Mouse (Mus musculus) hindbrain, embryonic 11.5 days (tissue): ENCODE measurements at regions not wholly inside any gene's neighbourhood (a gene's known extent, or its start where the extent isn't known, plus 50 kb on each side); places are given as distances from the start of the nearest gene placed in this dataset.
"Not testable (repeated sequence)": the region's sequence is repeated elsewhere in the genome, so short reads cannot be mapped to it uniquely, and the experiment has no call there.

Experiments
- ATAC-seq: fragments of 200-750 bp; cut with Nextera tagmentation; 2 replicates; pipeline ENCODE4 v1.8.0; 2017; ENCODE audit warnings: mild to moderate bottlenecking, moderate TSS enrichment, moderate library complexity; ENCODE audit not compliant: low FRiP score
- DNase-seq: peaks from one replicate; pipeline ENCODE4 v3.0.0-alpha.2; 2015; ENCODE audit warnings: low spot score
- H3K27ac ChIP-seq: fragments of 300-500 bp; sonication (generic); 2 replicates; pipeline ENCODE4 v1.5.1; 2014; ENCODE audit warnings: mild to moderate bottlenecking, low read depth, low read length
- H3K27me3 ChIP-seq: fragments of 300-500 bp; sonication (generic); 2 replicates; pipeline ENCODE4 v1.6.1; 2014; ENCODE audit warnings: mild to moderate bottlenecking, low read length, moderate library complexity, mixed read lengths; ENCODE audit not compliant: control insufficient read depth, insufficient read depth
- H3K36me3 ChIP-seq: fragments of 300-500 bp; sonication (generic); 2 replicates; pipeline ENCODE4 v1.6.1; 2014; ENCODE audit warnings: mild to moderate bottlenecking, low read length, moderate library complexity, mixed read lengths; ENCODE audit not compliant: control insufficient read depth, insufficient read depth
- H3K4me1 ChIP-seq: fragments of 300-500 bp; sonication (generic); replicated peaks from 2 replicates; pipeline ENCODE4 v1.6.1; 2014; ENCODE audit warnings: low read length, mixed read lengths; ENCODE audit not compliant: control insufficient read depth, insufficient read depth
- H3K4me2 ChIP-seq: fragments of 300-500 bp; sonication (generic); replicated peaks from 2 replicates; pipeline ENCODE4 v1.6.1; 2014; ENCODE audit warnings: mild to moderate bottlenecking, low read depth, low read length
- H3K4me3 ChIP-seq: fragments of 300-500 bp; sonication (generic); 2 replicates; pipeline ENCODE4 v1.5.1; 2014; ENCODE audit warnings: low read depth, low read length
- H3K9ac ChIP-seq: fragments of 300-500 bp; sonication (generic); 2 replicates; pipeline ENCODE4 v1.6.1; 2014; ENCODE audit warnings: low read depth, low read length
- H3K9me3 ChIP-seq: fragments of 300-500 bp; sonication (generic); 2 replicates; pipeline ENCODE4 v1.6.1; 2016; ENCODE audit warnings: low read length; ENCODE audit not compliant: control insufficient read depth
- WGBS: fragments of 180-500 bp; shearing (Covaris S2); extraction: QIAGEN DNeasy Blood & Tissue Kit; methylation state at CpG from one replicate; pipeline ENCODE4 v1.1.7; 2014; 5-methylcytosine and 5-hydroxymethylcytosine counted together

DNA sequence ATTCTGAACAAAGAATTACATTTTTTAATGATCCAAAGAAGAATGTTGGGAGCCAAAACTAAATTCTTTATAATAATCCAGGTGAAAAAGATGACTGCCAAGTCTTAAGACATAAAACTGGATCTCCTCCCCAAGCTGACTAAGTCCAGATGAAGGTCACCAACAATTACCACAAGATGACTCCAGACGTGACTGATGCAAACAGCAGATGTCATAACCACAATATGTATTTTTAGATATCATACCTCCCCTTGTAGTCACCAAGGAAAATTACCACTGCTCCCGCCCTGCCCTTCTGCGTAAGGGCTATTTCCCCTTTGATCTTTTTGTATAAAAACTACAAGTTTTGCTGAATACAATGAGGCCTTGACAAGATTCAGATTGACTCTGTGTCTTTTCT, 1110.4 kb downstream of the Basp1 start:
- 85% methylated on average over 3 of the region's 3 CpGs for WGBS
- H3K9me3 ChIP-seq, DNase-seq, H3K27ac ChIP-seq, H3K27me3 ChIP-seq, H3K9ac ChIP-seq, H3K4me3 ChIP-seq, H3K4me1 ChIP-seq, H3K36me3 ChIP-seq, ATAC-seq, H3K4me2 ChIP-seq: not testable (repeated sequence)

DNA sequence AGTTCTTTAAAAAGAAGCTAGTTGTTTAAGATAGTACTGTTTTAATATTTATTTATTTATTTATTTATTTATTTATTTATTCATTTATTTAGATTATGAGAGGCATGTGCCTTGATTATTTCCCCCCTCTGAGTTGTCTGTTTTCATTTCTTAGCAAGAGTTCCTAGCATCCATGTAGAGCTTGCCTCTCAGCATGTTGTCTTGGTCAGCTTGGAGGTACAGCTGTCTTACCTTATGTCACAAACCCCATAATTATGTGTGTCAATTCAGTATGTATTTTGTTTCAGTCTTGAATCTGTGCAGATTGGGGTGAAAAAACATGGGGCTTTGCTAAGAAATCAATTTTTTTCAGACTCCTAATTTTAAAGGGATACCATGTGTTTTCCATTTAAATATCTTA, 1116.3 kb downstream of the Basp1 start:
- Histone ChIP-seq H3K4me3 (no peak overlapping the region), H3K27me3 (no peaks in the 10 kb centered on the region), H3K4me1 (no peaks in the 10 kb centered on the region), H3K9ac (no peak overlapping the region), H3K27ac (no peak overlapping the region), H3K4me2 (no peak overlapping the region), H3K36me3 (no peaks in the 10 kb centered on the region), H3K9me3 (no peaks in the 10 kb centered on the region)
- ATAC-seq (no peak), DNase-seq (no peak)

- ATAC-seq = no peak
- H3K27me3 ChIP-seq = no peaks in the 10 kb centered on the region
- WGBS = 91% methylated on average over 7 of the region's 7 CpGs
These were observed 1116.8 kb downstream of the Basp1 start for GRCm38 (mm10) chr15:24296798-24297197.

GRCm38 (mm10) chr15:24275100-24275499, 1138.5 kb downstream of the Basp1 start:
- H3K36me3 ChIP-seq = no peaks in the 10 kb centered on the region
- WGBS = 78% methylated on average over 5 of the region's 5 CpGs
- no peak overlapping the region for H3K4me3 ChIP-seq
- no peaks in the 10 kb centered on the region for H3K4me1 ChIP-seq
- no peak overlapping the region for H3K9ac ChIP-seq
- ATAC-seq = no peak
- DNase-seq = no peak
- H3K27me3 ChIP-seq = no peaks in the 10 kb centered on the region
- H3K4me2 ChIP-seq = no peak overlapping the region
- no peaks in the 10 kb centered on the region for H3K9me3 ChIP-seq
- H3K27ac ChIP-seq = no peak overlapping the region

More at GRCm38 (mm10) chr15:24296798-24297197, 1116.8 kb downstream of the Basp1 start:
- DNase-seq = no peak
- no peak overlapping the region for H3K9ac ChIP-seq
- no peak overlapping the region for H3K4me2 ChIP-seq
- H3K4me1 ChIP-seq = no peaks in the 10 kb centered on the region
- no peaks in the 10 kb centered on the region for H3K9me3 ChIP-seq
- H3K27ac ChIP-seq = no peak overlapping the region
- H3K4me3 ChIP-seq = no peak overlapping the region
- H3K36me3 ChIP-seq = no peaks in the 10 kb centered on the region

GRCm38 (mm10) chr15:24267360-24267759, 1146.2 kb downstream of the Basp1 start:
- no peaks in the 10 kb centered on the region for H3K9me3 ChIP-seq
- no peaks in the 10 kb centered on the region for H3K36me3 ChIP-seq
- DNase-seq (no peak), ATAC-seq (no peak)
- H3K4me3 ChIP-seq = no peak overlapping the region
- H3K4me2 ChIP-seq = no peak overlapping the region
- H3K9ac ChIP-seq = no peak overlapping the region
- no peaks in the 10 kb centered on the region for H3K27me3 ChIP-seq
- H3K4me1 ChIP-seq = no peaks in the 10 kb centered on the region
- no peak overlapping the region for H3K27ac ChIP-seq
